In genomic region chr3:57448445-57448844, GRCm38 (mm10) we compare ENCODE assay signal across 8 mouse cellular contexts. TPM values are rescaled to one million over a fixed set of nuclear protein-coding genes. Genes with fewer than 3 reads are reported as not detected.
DNase-seq lines count a peak whose midpoint lies in the region; TF ChIP-seq lines count a peak whose summit lies in the region.
"Had no signal": no experiment of that assay in that cellular context is flagged by ENCODE, and none has a peak within 500 bp of the region (broad histone marks: within the 10 kb centered on the region; RNA-seq: fewer than 3 reads in every experiment).

No protein-coding gene starts in this region.

- DNase-seq in MEL-GATA-1-ER (ENCODE audit: extremely low read depth, low read depth): peak; percentile 11
- DNase-seq in brain, adult 2 months (ENCODE audit: low read depth, low spot score): peak; percentile 91
- DNase-seq in heart, postnatal 36 days: peak; percentile 67 to 70
- peak; percentile 70 to 77 for DNase-seq in layer of hippocampus, adult 2 months (ENCODE audit: low spot score in 2 of 2)
- DNase-seq in lung, postnatal 14 days: peak; percentile 82
- DNase-seq in right cerebral cortex, postnatal 14 days: peak; percentile 78

- intact Hi-C loops in heart, postnatal 36 days (cut with DNase I): loop anchor here (1.0 to 2.0 kb wide), 3 partner anchors 120 to 181 kb away; no protein-coding TSS in a partner anchor

- H3K4me3 ChIP-seq in embryonic fibroblast, embryonic 13.5 days (ENCODE audit: insufficient read depth, low read length): no peak overlapping the region
- H3K4me3 ChIP-seq in layer of hippocampus, adult 2 months: no peak overlapping the region
- H3K4me3 ChIP-seq: liver, embryonic 15.5 days had no signal

- H3K4me1 ChIP-seq in embryonic fibroblast, embryonic 13.5 days (ENCODE audit: control insufficient read depth, insufficient read depth, low read length): no peaks in the 10 kb centered on the region
- H3K4me1 ChIP-seq: liver, embryonic 15.5 days had no signal

- H3K27ac ChIP-seq in embryonic fibroblast, embryonic 13.5 days (ENCODE audit: insufficient read depth, low read length): no peak overlapping the region
- no peak overlapping the region for H3K27ac ChIP-seq in layer of hippocampus, adult 2 months
- H3K27ac ChIP-seq: liver, embryonic 15.5 days had no signal

- TF ChIP-seq CTCF in embryonic fibroblast, embryonic 13.5 days (IDR thresholded peaks at IDR 0.05; ENCODE audit: borderline replicate concordance, insufficient read depth, low read length): peak; percentile 45; the same call in 1 of the 2 replicates
- TF ChIP-seq CTCF in layer of hippocampus, adult 2 months (conservative IDR thresholded peaks at IDR 0.05): peak; percentile 86

- no peak for TF ChIP-seq POLR2A in embryonic fibroblast, embryonic 13.5 days (IDR thresholded peaks at IDR 0.05; ENCODE audit: low read depth, low read length)

RNA-seq across cellular contexts. Expression of gene Tm4sf4, which starts 23.3 kb away (rescaled TPM):
- not detected in 2 replicates for polyA plus RNA-seq in embryonic fibroblast, embryonic 13.5 days (2011; ENCODE audit: insufficient read length, low read depth, missing spikeins)
- total RNA-seq in heart, postnatal 36 days (2021): not detected
- not detected for total RNA-seq in layer of hippocampus, adult 2 months (2021)

Comparison
In these comparisons a context has a peak if more than half of its experiments do, and no peak if none do; other contexts are left out.
1. DNase-seq: peak in every context shown above with its lines; median percentile 91 in brain, adult 2 months; 82 in lung, postnatal 14 days; 78 in right cerebral cortex, postnatal 14 days; 74 in layer of hippocampus, adult 2 months; 68 in heart, postnatal 36 days; 11 in MEL-GATA-1-ER.